Mouse (Mus musculus) retina, postnatal 1 day (tissue): Measurements from ENCODE around the gene Dnpep.

Source experiments
- DNase-seq: peaks from one replicate; pipeline ENCODE4 v3.0.0-alpha.2; 2012

Gene Dnpep

DNA sequence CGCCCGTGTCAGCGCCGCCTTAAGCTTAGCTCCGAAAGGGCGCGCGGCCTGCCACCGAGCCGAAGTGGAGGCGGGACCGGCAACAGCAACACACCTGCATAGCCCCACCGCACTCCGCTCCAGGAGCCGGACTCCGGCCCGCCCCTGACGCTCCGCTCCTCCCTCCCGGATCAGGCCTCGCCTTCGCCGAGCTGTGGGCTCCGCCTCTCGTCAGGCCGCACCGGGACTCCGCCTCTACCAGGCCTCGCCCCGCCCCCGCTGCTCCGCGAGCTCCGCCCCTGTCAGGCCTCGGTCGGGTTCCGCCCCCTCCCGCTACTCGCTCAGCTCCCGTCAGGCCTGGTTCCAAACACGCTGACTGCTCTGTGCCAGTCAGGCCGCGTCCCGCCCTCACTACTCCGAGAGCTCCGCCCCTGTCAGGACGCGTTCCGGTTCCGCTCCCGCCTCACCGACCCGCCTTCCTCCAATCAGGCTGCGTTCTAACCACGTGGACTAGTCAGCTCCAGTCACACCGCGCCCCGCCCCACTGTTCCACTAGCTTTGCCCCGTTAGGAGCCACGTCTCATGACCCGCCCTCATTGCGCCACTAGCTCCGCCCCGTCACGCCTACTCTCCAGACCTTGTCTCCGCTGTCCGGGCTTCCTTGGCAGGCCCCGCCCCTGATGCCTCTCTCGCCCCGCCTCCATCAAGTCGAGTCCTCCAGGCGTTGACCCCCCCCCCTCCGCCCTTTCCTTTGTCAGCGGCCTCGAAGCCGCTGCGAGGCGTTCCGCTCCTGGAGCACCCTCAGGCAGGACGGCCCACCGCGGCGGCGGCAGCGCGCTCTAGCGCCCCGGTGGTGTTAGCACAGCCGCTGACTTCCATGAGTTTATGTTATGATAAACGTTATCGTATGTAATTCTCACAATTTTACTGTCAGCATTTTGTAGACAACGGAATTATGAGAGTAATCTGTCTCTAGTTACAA lies at the start of gene Dnpep:
TSS of gene Dnpep (minus strand) at position 750 of the 961 bp plus-strand sequence.
- peak; percentile 100 for DNase-seq

DNA sequence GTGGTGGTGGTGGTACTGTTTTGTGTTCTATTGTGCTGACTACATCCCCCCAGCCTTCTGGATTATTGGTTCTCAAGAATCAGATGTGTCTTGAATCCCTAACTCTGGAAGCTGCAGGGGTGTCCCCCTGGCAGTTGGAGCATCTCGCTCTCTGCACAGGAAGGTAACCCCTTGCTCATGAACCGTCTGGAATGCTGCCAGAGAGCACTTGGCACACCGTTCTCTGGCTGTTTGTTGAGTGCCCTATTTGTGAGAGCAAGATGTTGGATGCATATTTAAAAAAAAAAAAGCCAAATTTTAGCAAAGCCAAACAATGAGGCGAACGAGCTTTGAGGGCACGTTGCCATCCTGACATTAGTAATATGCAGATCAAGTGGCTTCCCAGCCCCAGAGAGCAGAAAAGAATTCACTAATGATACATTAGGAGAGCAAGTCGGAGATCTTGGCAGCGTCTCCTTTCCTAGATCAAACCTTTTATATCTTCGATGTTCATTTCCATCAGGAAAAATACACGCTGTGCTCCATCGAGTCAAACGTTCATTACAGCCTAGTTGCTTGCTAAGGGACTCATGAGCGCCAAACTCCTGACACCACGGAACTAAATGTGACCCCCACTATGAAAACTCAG lies 47.8 kb upstream of the Dnpep start:
- DNase-seq, result no peak

DNA sequence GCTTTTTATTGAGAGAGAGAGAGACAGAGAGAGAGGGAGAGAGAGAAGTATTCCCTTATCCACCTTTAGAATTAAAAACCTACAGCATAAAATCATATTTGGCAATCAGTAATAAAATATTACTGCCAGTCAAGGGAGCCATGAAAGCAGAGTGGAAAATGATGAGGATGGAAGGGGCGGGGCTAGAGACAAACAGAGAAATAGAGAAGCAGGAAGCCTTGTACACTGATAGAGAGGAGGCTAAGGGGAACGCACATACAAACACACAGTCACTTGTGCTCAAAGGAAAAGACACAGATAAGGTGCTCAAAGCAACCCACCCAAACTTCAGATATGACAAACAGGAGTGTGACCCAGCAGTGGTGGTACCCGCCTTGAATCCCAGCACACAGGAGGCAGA lies 46.1 kb upstream of the Dnpep start:
- DNase-seq, result no peak

DNA sequence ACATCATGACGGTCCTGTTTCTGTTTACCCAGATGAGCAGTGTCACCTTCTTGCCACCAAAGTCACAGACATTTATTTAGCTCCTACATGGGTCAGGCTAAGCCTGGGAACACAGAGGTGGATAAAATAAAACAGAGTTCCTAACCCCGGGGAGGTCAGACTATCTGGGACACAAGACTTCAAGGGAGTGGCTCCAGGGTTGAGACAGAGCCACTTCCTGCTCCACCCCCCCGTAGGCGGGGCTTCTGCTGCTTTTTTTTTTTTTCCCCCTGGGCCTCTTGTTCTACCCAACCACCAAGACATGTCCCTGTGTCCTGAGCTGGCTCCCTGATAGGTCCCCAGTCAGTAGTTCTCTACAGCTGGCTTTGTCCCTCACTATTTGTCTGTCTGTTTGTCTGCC lies 44.0 kb upstream of the Dnpep start:
- peak; percentile 62 for DNase-seq

DNA sequence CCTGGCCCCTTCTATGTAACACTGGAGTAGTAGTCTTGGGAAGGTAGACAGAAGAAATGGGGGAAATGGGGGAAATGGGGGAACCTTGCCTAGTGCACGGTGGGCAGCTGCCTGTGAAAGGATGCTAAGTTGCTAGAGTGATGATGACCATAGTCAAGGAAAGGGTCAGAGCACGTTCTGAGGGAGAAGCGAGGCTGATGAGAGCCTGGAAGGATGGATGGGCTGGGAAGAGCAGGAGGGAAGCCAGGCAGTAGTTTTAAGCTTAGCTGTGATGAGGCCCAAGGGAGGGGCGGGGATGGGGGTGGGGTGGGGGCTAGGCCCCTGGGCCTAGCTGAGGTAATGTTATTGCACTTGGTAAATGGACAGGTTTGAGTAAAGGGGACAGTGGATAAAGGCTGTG lies 43.3 kb upstream of the Dnpep start:
- no peak for DNase-seq

DNA sequence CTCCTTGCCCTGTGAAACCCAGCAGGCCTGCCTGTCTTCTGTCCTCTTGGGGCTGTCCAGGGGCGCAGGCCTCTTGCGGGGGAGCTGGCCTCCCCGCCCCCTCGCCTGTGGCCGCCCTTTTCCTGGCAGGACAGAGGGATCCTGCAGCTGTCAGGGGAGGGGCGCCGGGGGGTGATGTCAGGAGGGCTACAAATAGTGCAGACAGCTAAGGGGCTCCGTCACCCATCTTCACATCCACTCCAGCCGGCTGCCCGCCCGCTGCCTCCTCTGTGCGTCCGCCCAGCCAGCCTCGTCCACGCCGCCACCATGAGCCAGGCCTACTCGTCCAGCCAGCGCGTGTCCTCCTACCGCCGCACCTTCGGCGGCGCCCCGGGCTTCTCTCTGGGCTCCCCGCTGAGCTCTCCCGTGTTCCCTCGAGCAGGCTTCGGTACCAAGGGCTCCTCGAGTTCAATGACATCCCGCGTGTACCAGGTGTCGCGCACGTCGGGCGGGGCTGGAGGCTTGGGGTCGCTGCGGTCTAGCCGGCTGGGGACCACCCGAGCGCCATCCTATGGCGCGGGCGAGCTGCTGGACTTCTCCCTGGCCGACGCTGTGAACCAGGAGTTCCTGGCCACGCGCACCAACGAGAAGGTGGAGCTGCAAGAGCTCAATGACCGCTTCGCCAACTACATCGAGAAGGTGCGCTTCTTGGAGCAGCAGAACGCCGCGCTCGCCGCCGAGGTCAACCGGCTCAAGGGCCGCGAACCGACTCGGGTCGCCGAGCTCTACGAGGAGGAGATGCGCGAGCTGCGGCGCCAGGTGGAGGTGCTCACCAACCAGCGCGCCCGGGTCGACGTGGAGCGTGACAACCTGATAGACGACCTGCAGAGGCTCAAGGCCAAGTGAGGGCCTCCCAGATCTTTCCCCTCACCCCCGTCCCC lies 42.6 kb upstream of the Dnpep start, which contains the start of gene Des:
TSS of gene Des (plus strand) at position 218 of the 920 bp plus-strand sequence.
- peak; percentile 58 for DNase-seq

DNA sequence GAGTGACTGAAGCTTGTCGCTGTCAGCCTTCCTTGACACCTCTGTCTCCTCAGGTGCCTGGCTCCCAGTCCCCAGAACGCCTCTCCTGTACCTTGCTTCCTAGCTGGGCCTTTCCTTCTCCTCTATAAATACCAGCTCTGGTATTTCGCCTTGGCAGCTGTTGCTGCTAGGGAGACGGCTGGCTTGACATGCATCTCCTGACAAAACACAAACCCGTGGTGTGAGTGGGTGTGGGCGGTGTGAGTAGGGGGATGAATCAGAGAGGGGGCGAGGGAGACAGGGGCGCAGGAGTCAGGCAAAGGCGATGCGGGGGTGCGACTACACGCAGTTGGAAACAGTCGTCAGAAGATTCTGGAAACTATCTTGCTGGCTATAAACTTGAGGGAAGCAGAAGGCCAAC lies 41.6 kb upstream of the Dnpep start:
- DNase-seq, result no peak

DNA sequence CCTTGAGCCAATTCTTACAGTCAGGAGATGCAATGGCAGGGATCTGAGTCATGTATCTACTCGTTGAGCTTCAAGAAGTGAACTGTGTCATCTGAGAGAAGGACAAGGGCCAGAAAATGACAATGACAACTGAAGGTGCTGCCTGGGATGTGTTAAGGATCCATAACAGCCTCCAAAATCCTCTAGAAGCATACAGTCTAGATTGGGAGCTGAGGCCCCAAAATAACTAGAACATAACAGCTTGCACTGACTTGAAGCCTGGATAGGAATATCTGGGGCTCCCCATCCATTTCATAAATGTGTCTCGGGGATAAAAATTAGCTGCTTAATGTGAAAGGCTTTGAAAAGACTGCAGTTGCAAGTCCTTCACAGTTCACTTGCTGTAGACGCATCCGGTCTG lies 40.2 kb upstream of the Dnpep start:
- no peak for DNase-seq

DNA sequence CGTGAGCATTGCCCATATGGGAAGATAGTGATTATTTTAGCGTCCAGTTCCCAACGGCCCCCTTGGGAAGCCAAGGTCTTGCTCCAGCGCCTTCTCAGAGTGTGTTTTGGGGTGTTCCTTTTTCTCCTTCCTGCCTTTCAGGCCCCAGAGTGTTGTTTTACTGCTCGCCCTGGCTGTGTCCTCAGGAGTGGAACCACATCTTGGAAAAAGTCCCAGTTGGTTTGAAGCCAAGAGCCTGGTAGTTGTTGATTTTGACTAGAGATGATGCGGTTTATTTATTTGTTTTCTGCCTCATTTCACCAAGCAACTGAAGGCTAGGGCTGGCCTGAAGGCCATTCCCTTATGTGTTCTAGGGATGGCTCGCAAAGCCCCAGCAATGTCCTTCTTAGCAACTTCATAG lies 39.5 kb upstream of the Dnpep start:
- no peak for DNase-seq

DNA sequence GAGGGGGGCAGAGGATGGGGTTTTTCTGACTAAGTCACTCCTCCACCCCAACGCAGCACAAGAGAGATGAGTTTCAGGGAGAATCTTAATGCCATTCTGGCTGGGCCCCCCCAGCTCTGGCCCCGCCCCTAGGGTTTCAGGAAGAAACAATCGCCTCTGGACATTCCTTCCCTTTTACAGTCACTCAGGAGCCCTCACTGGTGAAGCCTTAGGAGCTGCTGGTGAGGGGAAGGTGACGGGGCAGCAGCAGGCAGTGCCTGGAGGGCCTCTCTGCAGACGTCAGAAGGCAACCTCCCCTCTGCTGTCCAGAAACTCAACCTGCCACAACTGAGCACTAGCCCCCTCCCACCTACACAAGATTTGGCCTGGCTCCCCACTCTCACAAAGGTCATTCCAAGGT lies 31.5 kb upstream of the Dnpep start:
- DNase-seq, result no peak

DNA sequence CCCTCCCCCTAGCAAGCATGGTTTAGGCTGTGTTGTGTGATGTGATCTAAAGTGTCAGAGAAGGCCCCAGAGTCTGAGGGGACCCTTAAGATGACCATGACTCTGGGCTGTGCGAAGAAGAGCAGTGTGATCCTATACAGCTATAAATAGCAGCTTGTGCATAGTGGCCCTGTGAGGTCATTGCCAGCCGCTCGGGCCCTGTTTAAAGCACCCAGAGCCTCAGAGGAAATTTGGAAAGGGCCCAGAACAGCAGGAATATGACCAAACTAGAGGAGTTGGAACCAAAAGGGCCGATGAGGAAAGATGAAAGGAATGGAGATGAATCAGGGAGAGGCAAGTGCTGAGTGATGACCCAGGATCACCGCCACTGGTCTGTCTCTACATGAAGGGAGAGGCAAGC lies 29.5 kb upstream of the Dnpep start:
- DNase-seq, result no peak

DNA sequence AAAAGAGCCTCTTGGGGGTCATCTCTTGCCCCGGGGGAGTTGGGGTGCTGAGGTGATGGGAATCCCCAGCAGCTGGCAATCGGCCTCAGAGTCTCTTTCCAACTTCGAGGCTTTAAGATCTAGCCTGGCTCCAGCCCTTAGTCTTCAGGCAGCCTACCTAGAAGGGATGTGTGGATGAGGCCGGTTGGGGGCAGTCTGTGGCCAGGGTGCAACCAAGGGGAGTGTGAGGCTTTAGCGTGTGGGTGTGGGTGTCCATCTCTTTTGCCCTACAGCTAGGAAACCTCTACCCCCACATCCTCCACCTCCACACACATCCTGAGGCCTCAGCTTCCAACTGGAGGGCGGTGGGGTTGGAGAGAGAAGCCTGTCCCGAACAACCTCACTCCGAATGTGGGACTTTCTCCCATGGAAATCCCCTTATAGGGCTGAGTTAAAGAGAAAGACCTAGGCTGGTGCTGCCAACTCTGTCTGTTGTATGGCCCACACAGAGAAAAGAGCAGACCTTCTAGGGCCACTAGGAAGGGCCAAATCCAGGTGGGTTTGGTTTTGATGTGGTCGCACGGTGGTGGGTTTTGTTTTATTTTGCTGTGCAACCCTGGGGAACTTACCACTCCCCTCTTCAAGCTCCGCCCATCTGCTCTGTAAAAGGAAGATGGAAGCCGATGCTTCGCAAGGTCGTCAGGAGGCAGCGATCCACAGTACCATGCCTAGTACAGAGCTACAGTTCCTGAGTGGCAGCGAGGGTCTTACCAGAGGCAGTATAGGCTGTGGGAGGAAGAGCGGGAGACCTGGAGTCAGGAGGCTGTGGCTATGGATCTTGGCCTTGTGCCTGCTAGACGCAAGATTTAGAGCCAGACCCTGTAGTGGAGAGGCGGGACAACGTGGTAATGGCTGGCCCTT lies 27.5 kb upstream of the Dnpep start:
- DNase-seq, result no peak

DNA sequence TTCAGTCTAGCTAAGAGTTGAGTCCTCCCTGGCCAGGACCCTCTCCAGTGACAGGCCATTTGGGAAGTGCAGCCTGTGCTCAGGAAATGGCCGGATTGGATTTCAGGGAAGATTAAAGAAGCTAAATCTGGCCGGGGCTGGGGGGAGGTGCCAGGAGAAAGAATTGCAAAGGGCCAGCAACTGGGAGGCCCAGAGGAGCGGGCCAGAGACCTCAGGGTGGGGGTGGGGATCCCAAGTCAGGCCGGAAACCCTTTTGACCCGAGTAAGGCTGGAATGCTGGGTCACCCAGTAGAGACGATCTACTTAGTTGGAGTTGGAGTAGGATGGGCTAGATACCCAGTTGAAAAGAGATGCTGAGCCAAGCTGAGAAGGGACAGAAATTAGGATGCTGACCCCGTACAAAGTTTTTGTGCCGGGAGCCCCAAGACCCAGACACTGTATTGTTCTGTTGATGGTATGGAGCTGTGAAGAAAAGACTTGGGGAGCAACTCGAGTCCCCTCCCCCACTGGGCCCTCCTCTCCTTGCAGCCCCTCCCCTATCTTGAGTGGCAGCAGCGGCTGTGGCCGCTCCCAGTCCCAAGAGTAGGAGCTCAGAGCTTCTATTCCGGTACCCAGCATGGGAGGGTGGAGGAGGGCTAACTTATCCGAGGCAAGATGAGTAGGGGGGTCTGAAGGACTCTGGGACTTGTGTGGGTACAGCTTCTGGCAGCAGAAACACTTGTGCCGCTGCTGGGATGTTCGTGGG lies 26.7 kb upstream of the Dnpep start:
- peak; percentile 27 for DNase-seq

DNA sequence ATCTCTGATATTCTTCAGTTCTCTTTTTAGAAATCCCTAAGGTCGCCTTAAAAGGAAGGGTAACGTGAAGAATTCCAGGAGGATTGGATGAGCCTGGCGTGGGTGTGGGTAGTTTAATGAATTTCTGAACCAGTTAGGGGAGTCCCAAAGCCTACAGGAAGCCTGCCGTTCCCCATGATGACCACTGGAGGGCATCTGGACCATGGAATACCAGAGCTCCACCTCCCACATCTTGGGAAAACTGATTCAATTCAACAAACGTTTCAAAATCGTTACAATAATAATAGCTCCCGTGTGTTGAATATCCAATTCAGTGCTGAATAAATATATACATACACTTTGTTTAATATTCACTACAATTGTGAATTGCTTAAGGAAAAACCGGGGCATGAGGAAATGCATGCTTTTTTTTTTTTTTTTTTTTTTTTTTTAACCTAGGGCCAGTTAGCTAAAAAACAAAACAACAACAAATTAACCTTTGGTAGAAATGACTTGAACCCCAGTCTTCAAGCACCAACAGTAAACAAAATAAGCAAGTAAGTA lies 25.2 kb upstream of the Dnpep start:
- peak; percentile 79 for DNase-seq

DNA sequence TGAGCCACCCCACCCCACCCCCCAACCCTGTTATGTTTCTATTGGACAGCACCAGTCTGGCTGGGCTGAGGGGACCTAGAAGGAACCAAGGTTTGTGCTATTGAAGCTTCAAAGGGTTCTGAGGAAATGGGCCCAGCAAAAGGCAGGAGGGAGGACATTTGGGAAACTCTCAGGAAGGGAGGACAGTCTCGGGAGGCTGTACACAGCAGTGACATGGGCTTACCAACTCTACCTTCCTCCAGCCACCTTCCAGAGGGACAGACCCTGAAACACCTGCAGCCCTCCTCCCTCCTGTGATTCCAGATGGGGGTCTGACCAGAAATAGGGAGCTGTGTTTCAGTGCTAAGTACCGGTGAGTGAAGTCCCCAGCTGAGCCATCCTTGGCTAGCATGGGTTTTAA lies 22.7 kb upstream of the Dnpep start:
- DNase-seq, result no peak

DNA sequence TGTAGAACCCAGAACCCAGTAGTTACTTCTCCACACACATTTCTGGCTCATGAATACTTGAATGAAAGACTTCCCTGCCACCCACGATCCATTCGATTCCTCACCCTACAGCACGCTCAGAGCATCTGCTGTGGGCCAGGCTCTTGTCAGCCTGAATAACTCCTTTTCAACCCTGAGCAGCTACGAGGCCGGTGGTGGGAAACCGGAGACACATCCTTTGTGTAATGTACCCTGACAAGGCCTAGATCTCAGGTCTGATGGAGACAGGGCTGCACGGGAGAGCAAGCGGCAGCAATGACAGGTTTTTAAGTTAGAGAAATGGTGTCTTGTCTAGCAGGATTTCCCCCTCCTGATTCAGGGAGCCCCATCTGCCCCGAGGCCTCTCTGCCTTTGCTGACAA lies 21.5 kb upstream of the Dnpep start:
- peak; percentile 66 for DNase-seq

DNA sequence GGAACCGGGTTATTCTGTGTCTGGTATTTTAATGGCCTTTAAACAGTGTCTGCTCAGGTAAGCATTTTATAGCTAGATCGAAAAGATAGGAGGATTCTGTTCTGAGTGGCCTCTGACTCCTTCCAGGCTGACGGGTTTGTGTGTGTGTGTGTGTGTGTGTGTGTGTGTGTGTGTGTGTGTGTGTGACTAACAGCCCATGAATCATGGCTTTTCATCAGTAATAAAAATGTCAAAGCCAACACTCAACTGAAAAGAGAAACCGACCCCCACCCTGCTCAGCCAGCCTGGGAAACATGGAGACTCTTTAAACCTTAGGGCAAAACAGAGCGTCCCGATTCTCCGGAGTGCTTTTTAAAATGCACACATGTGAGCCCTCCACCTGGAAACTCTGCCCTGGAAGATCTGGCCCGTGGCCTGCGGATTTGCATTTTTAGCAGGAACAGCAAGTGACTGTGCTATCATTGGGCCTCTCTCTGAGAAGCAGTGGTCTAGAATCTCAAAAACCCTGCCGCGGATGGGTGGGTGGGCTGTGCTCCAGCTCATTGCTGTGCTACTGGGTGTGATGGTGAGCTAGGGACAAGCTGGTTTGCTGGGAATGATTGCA lies 20.4 kb upstream of the Dnpep start:
- DNase-seq, result no peak

DNA sequence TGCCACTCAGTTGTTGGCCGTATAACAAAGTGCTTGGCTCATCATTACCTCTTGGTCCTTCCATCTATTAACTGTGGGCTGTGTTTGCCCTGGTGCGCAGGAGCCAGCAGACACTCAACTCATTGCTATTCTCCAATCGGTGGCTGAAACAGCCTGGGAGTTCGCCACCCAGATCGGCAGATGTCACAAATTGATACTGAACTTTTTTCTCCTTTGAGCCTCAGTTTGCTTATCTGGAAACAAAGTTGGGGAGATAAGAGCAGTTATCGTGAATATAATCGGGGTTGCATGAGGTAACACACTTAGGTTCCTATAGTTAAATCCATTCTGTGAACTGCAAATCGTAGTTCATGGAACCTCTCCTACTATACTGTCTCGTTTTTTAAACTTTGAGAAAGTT lies 19.3 kb upstream of the Dnpep start:
- no peak for DNase-seq

DNA sequence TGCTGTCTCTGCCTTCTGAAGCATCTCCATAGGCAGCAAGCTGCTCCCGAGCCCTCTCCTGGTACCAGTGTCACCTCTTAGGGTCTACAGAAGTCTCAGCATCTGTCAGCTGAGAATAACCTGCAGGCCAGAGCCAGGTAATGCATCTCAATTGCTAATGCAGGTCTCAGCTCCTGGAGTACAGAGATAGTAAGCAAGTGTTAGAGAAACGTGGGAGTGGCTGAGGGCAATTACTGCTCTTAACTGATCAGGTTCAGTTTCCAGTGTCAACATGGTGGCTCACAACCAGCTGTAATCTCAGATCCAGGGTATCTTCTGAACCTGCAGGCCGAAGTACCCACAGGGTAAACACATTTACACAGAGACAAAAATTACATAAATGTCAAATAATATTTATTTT lies 18.7 kb upstream of the Dnpep start:
- no peak for DNase-seq

DNA sequence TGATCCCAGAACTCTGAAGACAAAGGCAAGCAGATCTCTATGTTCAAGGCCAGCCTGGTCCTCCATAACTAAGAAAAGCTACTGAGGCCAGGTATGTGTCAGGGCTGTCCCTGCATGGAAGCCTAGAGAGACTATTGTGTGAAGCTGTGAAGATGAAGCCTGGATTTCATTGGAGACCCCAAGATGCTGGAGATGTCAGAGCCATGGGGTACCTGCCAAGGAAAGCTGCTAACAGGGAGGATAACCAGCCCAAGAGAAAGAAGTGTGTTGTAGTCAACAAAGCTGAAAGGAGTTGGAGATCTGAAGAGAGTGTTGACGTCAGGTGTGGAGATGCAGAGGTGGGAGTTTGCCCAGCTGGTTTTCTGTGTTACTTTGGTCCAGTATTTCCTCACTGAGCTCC lies 13.5 kb upstream of the Dnpep start:
- no peak for DNase-seq

DNA sequence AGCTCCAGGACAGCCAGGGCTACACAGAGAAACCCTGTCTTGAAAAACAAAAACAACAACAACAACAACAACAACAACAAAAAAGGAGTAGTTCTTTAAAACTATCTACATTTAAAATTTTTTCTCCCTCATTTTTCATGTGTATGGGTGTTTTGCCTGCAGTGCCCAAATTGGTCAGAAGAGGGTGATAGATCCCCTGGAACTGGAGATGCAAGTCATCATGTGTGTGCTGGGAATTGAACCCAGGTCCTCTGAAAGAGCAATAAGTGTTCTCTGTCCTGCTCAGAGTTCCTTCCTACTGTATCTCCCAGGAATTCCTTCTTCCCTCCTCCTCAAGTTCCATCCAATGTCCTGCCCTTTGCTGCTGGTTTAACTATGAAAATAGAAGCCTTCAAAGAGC lies 9.7 kb upstream of the Dnpep start:
- DNase-seq, result no peak
